Mouse (Mus musculus): Measurements from ENCODE around the gene Chmp3. TPM values are rescaled to one million over a fixed set of nuclear protein-coding genes. Genes with fewer than 3 reads are reported as not detected.
A peak's percentile ranks its signal among the peaks of the same experiment; 100 is the strongest.

Chmp3 gene
- total and polyA plus RNA-seq, 2 experiments from 2014 or later, result 52.4 to 59.9 TPM

DNA sequence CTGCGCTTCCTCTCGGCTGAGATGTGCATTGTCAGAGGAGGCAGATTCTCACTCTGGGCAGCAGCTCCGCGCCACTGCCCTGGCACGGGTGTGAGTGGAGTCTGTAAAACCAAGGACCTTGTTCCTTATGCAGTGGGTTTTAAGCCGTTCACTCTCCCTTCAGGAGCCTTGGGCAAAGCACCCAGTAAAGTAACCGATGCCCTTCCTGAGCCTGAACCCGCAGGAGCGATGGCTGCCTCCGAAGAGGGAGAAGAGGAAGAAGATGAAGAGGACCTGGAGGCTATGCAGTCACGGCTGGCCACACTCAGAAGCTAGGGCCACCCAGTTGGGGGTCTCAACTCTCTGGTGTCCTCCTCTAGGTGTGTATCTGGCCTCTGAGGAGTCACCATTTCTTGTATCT is 35.9 kb downstream of the Chmp3 start:
- H3K9me3 ChIP-seq (ENCODE audit: low read length), result no peaks in the 10 kb centered on the region
- H3K27ac ChIP-seq (ENCODE audit: low read depth, low read length), result no peak overlapping the region
- DNase-seq (ENCODE audit: low spot score) (no peak), ATAC-seq (ENCODE audit: low FRiP score) (no peak)
- H3K9ac ChIP-seq (replicated peaks; ENCODE audit: low read length, poor library complexity, severe bottlenecking), result no peak overlapping the region
- no peak overlapping the region for H3K4me2 ChIP-seq (ENCODE audit: low read depth, low read length, poor library complexity, severe bottlenecking)
- peaks cover 23% of the 10 kb centered on the region for H3K36me3 ChIP-seq (ENCODE audit: insufficient read depth, low read length)
- no peak overlapping the region for H3K4me3 ChIP-seq (ENCODE audit: low read depth, low read length)
- no peaks in the 10 kb centered on the region for H3K27me3 ChIP-seq (ENCODE audit: insufficient read depth, low read length)
- 96% methylated on average over 11 of the region's 11 CpGs for WGBS
- H3K4me1 ChIP-seq (ENCODE audit: insufficient read depth, low read length), result no peaks in the 10 kb centered on the region
- TF ChIP-seq CTCF (IDR thresholded peaks at IDR 0.05), result no peak

- Histone ChIP-seq H3K4me1 (ENCODE audit: insufficient read depth, low read length) (no peaks in the 10 kb centered on the region), H3K9ac (replicated peaks; ENCODE audit: low read length, poor library complexity, severe bottlenecking) (no peak overlapping the region), H3K9me3 (ENCODE audit: low read length) (no peaks in the 10 kb centered on the region), H3K4me3 (ENCODE audit: low read depth, low read length) (no peak overlapping the region), H3K27me3 (ENCODE audit: insufficient read depth, low read length) (no peaks in the 10 kb centered on the region), H3K36me3 (ENCODE audit: insufficient read depth, low read length) (peaks cover 27% of the 10 kb centered on the region), H3K4me2 (ENCODE audit: low read depth, low read length, poor library complexity, severe bottlenecking) (no peak overlapping the region), H3K27ac (ENCODE audit: low read depth, low read length) (no peak overlapping the region)
- ATAC-seq (ENCODE audit: low FRiP score) (no peak), DNase-seq (ENCODE audit: low spot score) (peak; percentile 1)
- 70% methylated on average over 4 of the region's 4 CpGs for WGBS
- TF ChIP-seq CTCF (IDR thresholded peaks at IDR 0.05), result no peak
Measured at GRCm38 (mm10) chr6:71583198-71583597, 39.6 kb downstream of the Chmp3 start.

DNA sequence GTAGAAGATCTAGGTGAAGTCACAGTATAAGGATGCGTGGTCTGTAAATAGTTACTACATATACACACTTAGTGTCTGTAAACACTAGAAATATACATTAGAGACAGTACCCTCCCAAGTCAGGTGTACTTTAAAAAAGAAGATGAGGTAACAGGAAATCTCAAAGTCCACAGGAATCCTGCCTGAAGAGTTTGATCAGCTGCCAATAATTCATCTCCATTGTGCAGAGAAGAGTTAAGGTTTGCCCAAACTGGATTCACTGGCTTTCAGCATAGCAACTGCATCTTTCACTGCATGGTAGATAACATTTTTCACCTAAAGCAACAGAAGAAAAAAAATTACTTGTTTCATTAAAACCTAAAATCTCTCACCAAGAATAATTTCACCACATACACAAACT is 45.8 kb downstream of the Chmp3 start:
- no peaks in the 10 kb centered on the region for H3K9me3 ChIP-seq (ENCODE audit: low read length)
- H3K4me1 ChIP-seq (ENCODE audit: insufficient read depth, low read length), result no peaks in the 10 kb centered on the region
- no peak for DNase-seq (ENCODE audit: low spot score)
- peaks cover 52% of the 10 kb centered on the region for H3K36me3 ChIP-seq (ENCODE audit: insufficient read depth, low read length)
- 98% methylated on average over 1 of the region's 1 CpGs for WGBS
- H3K4me2 ChIP-seq (ENCODE audit: low read depth, low read length, poor library complexity, severe bottlenecking), result no peak overlapping the region
- no peak for TF ChIP-seq CTCF (IDR thresholded peaks at IDR 0.05)
- H3K27me3 ChIP-seq (ENCODE audit: insufficient read depth, low read length), result no peaks in the 10 kb centered on the region
- no peak for ATAC-seq (ENCODE audit: low FRiP score)
- no peak overlapping the region for H3K27ac ChIP-seq (ENCODE audit: low read depth, low read length)
- no peak overlapping the region for H3K9ac ChIP-seq (replicated peaks; ENCODE audit: low read length, poor library complexity, severe bottlenecking)
- no peak overlapping the region for H3K4me3 ChIP-seq (ENCODE audit: low read depth, low read length)

DNA sequence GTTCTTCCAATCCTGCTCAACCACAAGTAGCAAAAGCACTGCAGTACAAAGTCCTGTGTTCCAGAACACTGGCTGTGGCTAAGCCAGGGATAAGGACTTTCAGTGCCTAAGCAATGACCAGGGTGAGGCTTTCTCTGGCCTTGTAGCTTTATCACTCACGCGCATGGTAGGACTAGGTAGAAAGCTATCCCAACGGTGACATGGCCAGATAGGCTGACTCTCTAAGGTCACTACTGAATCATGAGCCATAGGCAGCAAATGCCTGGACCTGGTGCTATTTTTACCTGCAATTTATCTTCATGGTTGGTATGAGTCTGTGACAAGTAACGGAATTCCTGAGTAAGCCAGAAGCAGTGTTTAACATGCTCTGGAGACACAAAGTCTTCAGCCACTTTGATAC is 46.6 kb downstream of the Chmp3 start:
- H3K9me3 ChIP-seq (ENCODE audit: low read length), result no peaks in the 10 kb centered on the region
- H3K4me2 ChIP-seq (ENCODE audit: low read depth, low read length, poor library complexity, severe bottlenecking), result no peak overlapping the region
- H3K27ac ChIP-seq (ENCODE audit: low read depth, low read length), result no peak overlapping the region
- ATAC-seq (ENCODE audit: low FRiP score) (no peak), DNase-seq (ENCODE audit: low spot score) (no peak)
- no peaks in the 10 kb centered on the region for H3K4me1 ChIP-seq (ENCODE audit: insufficient read depth, low read length)
- H3K36me3 ChIP-seq (ENCODE audit: insufficient read depth, low read length), result peaks cover 56% of the 10 kb centered on the region
- H3K4me3 ChIP-seq (ENCODE audit: low read depth, low read length), result no peak overlapping the region
- WGBS, result 95% methylated on average over 4 of the region's 4 CpGs
- TF ChIP-seq CTCF (IDR thresholded peaks at IDR 0.05), result no peak
- H3K27me3 ChIP-seq (ENCODE audit: insufficient read depth, low read length), result no peaks in the 10 kb centered on the region
- H3K9ac ChIP-seq (replicated peaks; ENCODE audit: low read length, poor library complexity, severe bottlenecking), result no peak overlapping the region

- WGBS, result 93% methylated on average over 3 of the region's 3 CpGs
- ATAC-seq (ENCODE audit: low FRiP score), result no peak
Measured at GRCm38 (mm10) chr6:71607756-71608155, 64.2 kb downstream of the Chmp3 start.

DNA sequence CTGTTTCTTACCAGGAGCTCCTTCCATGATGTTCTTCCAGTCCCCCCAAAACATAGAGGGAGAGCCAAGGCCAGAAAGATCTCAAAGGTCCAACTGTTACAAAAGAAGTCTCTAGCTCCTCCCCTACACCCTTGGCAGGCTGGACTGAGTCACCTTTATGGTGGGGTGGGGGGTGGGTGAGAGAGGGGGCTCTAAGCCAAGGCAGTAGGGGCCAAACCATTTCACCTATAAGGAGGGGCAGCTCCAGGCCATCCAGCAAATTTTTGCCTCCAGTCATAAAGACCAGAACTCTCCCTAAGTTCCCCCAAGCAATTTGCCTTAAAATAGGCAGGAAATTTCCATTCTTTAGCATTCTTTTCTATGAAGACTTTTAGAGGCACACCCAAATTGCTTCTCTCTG is 65.4 kb downstream of the Chmp3 start:
- no peaks in the 10 kb centered on the region for H3K4me1 ChIP-seq (ENCODE audit: insufficient read depth, low read length)
- no peak for DNase-seq (ENCODE audit: low spot score)
- no peaks in the 10 kb centered on the region for H3K9me3 ChIP-seq (ENCODE audit: low read length)
- H3K4me2 ChIP-seq (ENCODE audit: low read depth, low read length, poor library complexity, severe bottlenecking), result no peak overlapping the region
- no peak overlapping the region for H3K27ac ChIP-seq (ENCODE audit: low read depth, low read length)
- H3K4me3 ChIP-seq (ENCODE audit: low read depth, low read length), result no peak overlapping the region
- peaks cover 32% of the 10 kb centered on the region for H3K36me3 ChIP-seq (ENCODE audit: insufficient read depth, low read length)
- ATAC-seq (ENCODE audit: low FRiP score), result no peak
- no peaks in the 10 kb centered on the region for H3K27me3 ChIP-seq (ENCODE audit: insufficient read depth, low read length)
- no peak overlapping the region for H3K9ac ChIP-seq (replicated peaks; ENCODE audit: low read length, poor library complexity, severe bottlenecking)
- no peak for TF ChIP-seq CTCF (IDR thresholded peaks at IDR 0.05)

More at GRCm38 (mm10) chr6:71607756-71608155, 64.2 kb downstream of the Chmp3 start:
- no peak overlapping the region for H3K4me2 ChIP-seq (ENCODE audit: low read depth, low read length, poor library complexity, severe bottlenecking)
- DNase-seq (ENCODE audit: low spot score), result no peak
- no peaks in the 10 kb centered on the region for H3K4me1 ChIP-seq (ENCODE audit: insufficient read depth, low read length)
- H3K4me3 ChIP-seq (ENCODE audit: low read depth, low read length), result no peak overlapping the region
- H3K27ac ChIP-seq (ENCODE audit: low read depth, low read length), result no peak overlapping the region
- H3K36me3 ChIP-seq (ENCODE audit: insufficient read depth, low read length), result peaks cover 38% of the 10 kb centered on the region
- H3K9me3 ChIP-seq (ENCODE audit: low read length), result no peaks in the 10 kb centered on the region
- no peak for TF ChIP-seq CTCF (IDR thresholded peaks at IDR 0.05)
- H3K27me3 ChIP-seq (ENCODE audit: insufficient read depth, low read length), result no peaks in the 10 kb centered on the region
- no peak overlapping the region for H3K9ac ChIP-seq (replicated peaks; ENCODE audit: low read length, poor library complexity, severe bottlenecking)

Measured in midbrain, postnatal 0 days (tissue).